Mouse (Mus musculus) embryo, embryonic 10 days (tissue): ENCODE data around the gene Tnfsf10.
A peak's percentile ranks its signal among the peaks of the same experiment; 100 is the strongest.

Experiments
- DNase-seq: peaks from one replicate; pipeline ENCODE4 v3.0.0-alpha.2; 2015; ENCODE audit warnings: low spot score

Gene Tnfsf10

GRCm38 (mm10) chr3:27371725-27372650 lies 55.2 kb downstream of the Tnfsf10 start:
- DNase-seq: peak; percentile 32

- DNase-seq: no peak
These were observed 57.6 kb downstream of the Tnfsf10 start for GRCm38 (mm10) chr3:27374396-27374795.

- DNase-seq: no peak
These were observed 61.1 kb downstream of the Tnfsf10 start for GRCm38 (mm10) chr3:27377935-27378334.

GRCm38 (mm10) chr3:27384836-27385235 lies 68.0 kb downstream of the Tnfsf10 start:
- DNase-seq: no peak

- DNase-seq: no peak
These were observed 73.1 kb downstream of the Tnfsf10 start for GRCm38 (mm10) chr3:27389923-27390322.
